In the genomic region with DNA sequence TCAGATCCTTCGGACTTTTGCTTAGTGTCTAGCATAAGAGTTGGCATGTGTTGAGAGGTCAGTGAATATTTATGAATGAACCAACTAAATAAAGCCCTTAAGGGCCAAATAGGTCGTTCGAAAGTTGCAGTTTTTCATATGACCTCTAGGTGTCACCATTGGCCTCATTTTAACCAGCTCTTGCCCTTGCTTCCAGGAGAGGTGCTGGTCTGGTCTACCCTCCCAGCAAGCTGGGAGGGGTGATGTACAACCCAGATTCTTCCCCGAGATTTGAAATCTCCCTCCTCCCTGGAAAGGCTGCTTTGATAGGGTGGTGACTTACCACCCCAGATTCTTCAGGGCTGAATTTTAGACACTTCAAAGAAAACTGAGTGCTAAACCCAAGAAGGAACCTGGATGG, we compare ENCODE assay signal across 8 mouse cellular contexts. TPM values are rescaled to one million over a fixed set of nuclear protein-coding genes. Genes with fewer than 3 reads are reported as not detected.
DNase-seq lines count a peak whose midpoint lies in the region; ATAC-seq and TF ChIP-seq lines count a peak whose summit lies in the region.

No protein-coding gene starts in this region.

- no peak overlapping the region for H3K27ac ChIP-seq in spleen, adult 2 months (ENCODE audit: insufficient read depth, low read length)
- no peak overlapping the region for H3K27ac ChIP-seq in intestine, embryonic 16.5 days (ENCODE audit: low read length)
- no peak overlapping the region for H3K27ac ChIP-seq in midbrain, embryonic 14.5 days (replicated peaks; ENCODE audit: low read depth, low read length)

- no peak for TF ChIP-seq POLR2A in spleen, adult 2 months (IDR thresholded peaks at IDR 0.05; ENCODE audit: low read depth, low read length)

- H3K36me3 ChIP-seq in spleen, adult 2 months (ENCODE audit: control insufficient read depth, insufficient read depth, low read length) = no peaks in the 10 kb centered on the region
- H3K36me3 ChIP-seq in intestine, embryonic 16.5 days (ENCODE audit: control insufficient read depth, insufficient read depth, low read length) = no peaks in the 10 kb centered on the region
- H3K36me3 ChIP-seq in midbrain, embryonic 14.5 days (ENCODE audit: control insufficient read depth, insufficient read depth, low read length) = no peaks in the 10 kb centered on the region

- no peak overlapping the region for H3K9ac ChIP-seq in intestine, embryonic 16.5 days (ENCODE audit: low read depth, low read length)
- H3K9ac ChIP-seq in midbrain, embryonic 14.5 days (replicated peaks; ENCODE audit: low read length) = no peak overlapping the region

- 2% methylated on average over 4 of the region's 4 CpGs for whole genome bisulfite sequencing in spleen, adult 2 months
- WGBS in intestine, embryonic 16.5 days = 2% methylated on average over 4 of the region's 4 CpGs
- under 1% methylated on average over 4 of the region's 4 CpGs for WGBS in midbrain, embryonic 14.5 days

- H3K4me2 ChIP-seq in intestine, embryonic 16.5 days (ENCODE audit: low read depth, low read length) = no peak overlapping the region
- no peak overlapping the region for H3K4me2 ChIP-seq in midbrain, embryonic 14.5 days (ENCODE audit: low read length)

- DNase-seq in cerebellum, adult 18-20 months = peak; percentile 54 to 64
- DNase-seq in cerebellum, postnatal 4 days (ENCODE audit: low spot score in 2 of 2) = no peak
- DNase-seq in spleen, adult 2 months (ENCODE audit: low read depth in 1 of 2, low spot score in 2 of 2) = peak in 1 of 2 experiments; percentile 58
- no peak for DNase-seq in spleen, adult 18-20 months
- peak; percentile 80 for DNase-seq in embryo, embryonic 11 days
- DNase-seq in midbrain, embryonic 14.5 days = peak; percentile 89
- DNase-seq in testis, postnatal 14 days (ENCODE audit: low spot score) = no peak

- 0 out of 2 replicates have a peak, but pooled peaks have one; percentile 31 for ATAC-seq in intestine, embryonic 16.5 days
- peak; percentile 21; the same call in 1 of the 2 replicates for ATAC-seq in midbrain, embryonic 14.5 days (ENCODE audit: low FRiP score, low TSS enrichment)

- H3K4me3 ChIP-seq in spleen, adult 2 months (ENCODE audit: extremely low read depth, insufficient read depth, insufficient read length) = no peak overlapping the region
- H3K4me3 ChIP-seq in intestine, embryonic 16.5 days (ENCODE audit: low read length) = no peak overlapping the region
- H3K4me3 ChIP-seq in midbrain, embryonic 14.5 days (replicated peaks; ENCODE audit: low read depth, low read length) = no peak overlapping the region

- TF ChIP-seq CTCF in spleen, adult 2 months (IDR thresholded peaks at IDR 0.05; ENCODE audit: extremely low read depth, insufficient read depth, insufficient read length, insufficient replicate concordance) = peak; percentile 35; the same call in 1 of the 2 replicates

- no peaks in the 10 kb centered on the region for H3K9me3 ChIP-seq in intestine, embryonic 16.5 days (ENCODE audit: control insufficient read depth, low read length)
- no peaks in the 10 kb centered on the region for H3K9me3 ChIP-seq in midbrain, embryonic 14.5 days (ENCODE audit: control insufficient read depth, low read length)

- H3K4me1 ChIP-seq in spleen, adult 2 months (ENCODE audit: control insufficient read depth, insufficient read depth, insufficient read length) = peaks cover 6% of the 10 kb centered on the region; the same call in 1 of the 2 replicates
- H3K4me1 ChIP-seq in intestine, embryonic 16.5 days (ENCODE audit: control insufficient read depth, insufficient read depth, low read length) = peaks cover 5% of the 10 kb centered on the region; the same call in 1 of the 2 replicates
- H3K4me1 ChIP-seq in midbrain, embryonic 14.5 days (ENCODE audit: control insufficient read depth, insufficient read depth, low read length) = peaks cover 9% of the 10 kb centered on the region

- H3K27me3 ChIP-seq in spleen, adult 2 months (ENCODE audit: control insufficient read depth, insufficient read depth, low read length) = no peaks in the 10 kb centered on the region
- no peaks in the 10 kb centered on the region for H3K27me3 ChIP-seq in intestine, embryonic 16.5 days (replicated peaks; ENCODE audit: control insufficient read depth, insufficient read depth, low read length)
- H3K27me3 ChIP-seq in midbrain, embryonic 14.5 days (ENCODE audit: control insufficient read depth, insufficient read depth, low read length) = no peaks in the 10 kb centered on the region

RNA-seq across cellular contexts. Expression of a gene that starts 6.3 kb away (rescaled TPM):
- polyA plus RNA-seq in spleen, adult 2 months (2012; rRNA removed) = 0.22 and 0.27 TPM in 2 replicates
- polyA plus RNA-seq in intestine, embryonic 16.5 days (2015; fragmentation: Nextera tagmentation; extraction: Ambion mirVana) = 1.5 and 1.9 TPM in 2 replicates
- 1.1 and 1.2 TPM in 2 replicates for polyA plus RNA-seq in midbrain, embryonic 14.5 days (2014; fragmentation: Nextera tagmentation; extraction: Ambion mirVana)

RNA-seq across cellular contexts. Expression of a gene that starts 20.3 kb away (rescaled TPM):
- polyA plus RNA-seq in spleen, adult 2 months (2012; rRNA removed) = 10.7 and 13.3 TPM in 2 replicates
- polyA plus RNA-seq in intestine, embryonic 16.5 days (2015; fragmentation: Nextera tagmentation; extraction: Ambion mirVana) = 9.1 and 9.5 TPM in 2 replicates
- polyA plus RNA-seq in midbrain, embryonic 14.5 days (2014; fragmentation: Nextera tagmentation; extraction: Ambion mirVana) = 3.8 and 5.9 TPM in 2 replicates

RNA-seq across cellular contexts. Expression of a gene that starts 20.4 kb away (rescaled TPM):
- 18.7 and 23.3 TPM in 2 replicates for polyA plus RNA-seq in spleen, adult 2 months (2012; rRNA removed)
- polyA plus RNA-seq in intestine, embryonic 16.5 days (2015; fragmentation: Nextera tagmentation; extraction: Ambion mirVana) = 29.7 and 31.0 TPM in 2 replicates
- 22.6 and 30.4 TPM in 2 replicates for polyA plus RNA-seq in midbrain, embryonic 14.5 days (2014; fragmentation: Nextera tagmentation; extraction: Ambion mirVana)

RNA-seq across cellular contexts. Expression of a gene that starts 49.4 kb away (rescaled TPM):
- polyA plus RNA-seq in spleen, adult 2 months (2012; rRNA removed) = 0.07 TPM in 2 replicates
- 1.2 and 1.4 TPM in 2 replicates for polyA plus RNA-seq in intestine, embryonic 16.5 days (2015; fragmentation: Nextera tagmentation; extraction: Ambion mirVana)
- polyA plus RNA-seq in midbrain, embryonic 14.5 days (2014; fragmentation: Nextera tagmentation; extraction: Ambion mirVana) = 7.7 and 9.2 TPM in 2 replicates

Comparison
In these comparisons a context has a peak if more than half of its experiments do, and no peak if none do; other contexts are left out.
1. DNase-seq: peak in cerebellum, adult 18-20 months (2 of 2), embryo, embryonic 11 days (single experiment) and midbrain, embryonic 14.5 days (single experiment); none in cerebellum, postnatal 4 days (0 of 2), spleen, adult 18-20 months (0 of 2) and testis, postnatal 14 days (single experiment).